Mouse (Mus musculus) MEL (cell line): ENCODE measurements around the gene Cyp2u1. TPM values are rescaled to one million over a fixed set of nuclear protein-coding genes. Genes with fewer than 3 reads are reported as not detected.

Source experiments
- DNase-seq: peaks from one replicate; pipeline ENCODE4 v3.0.0; 2011; ENCODE audit warnings: low read depth, low spot score
- H3K27ac ChIP-seq: 2 replicates; pipeline ENCODE4 v1.5.1; 2012; ENCODE audit warnings: low read depth, mild to moderate bottlenecking, control low read depth, low read length, moderate library complexity; ENCODE audit not compliant: control insufficient read depth
- H3K27me3 ChIP-seq, 2 experiments: fragments of 150-350 bp in 1 of 2; sonication (generic) in 1 of 2; 2 replicates each; pipeline ENCODE4 v1.6.1; 2012; ENCODE audit warnings: low read length in 2 of 2, mild to moderate bottlenecking in 2 of 2, improper control_type of control experiment in 1 of 2, moderate library complexity in 1 of 2; ENCODE audit not compliant: insufficient read depth in 2 of 2, control insufficient read depth in 1 of 2
- H3K36me3 ChIP-seq, 2 experiments: 2 replicates each; pipeline ENCODE4 v1.6.1; 2012 to 2014; ENCODE audit warnings: low read length in 2 of 2, improper control_type of control experiment in 1 of 2, inconsistent platforms in 1 of 2, mild to moderate bottlenecking in 1 of 2; ENCODE audit not compliant: insufficient read depth in 2 of 2, control insufficient read depth in 1 of 2
- H3K4me1 ChIP-seq, 2 experiments: fragments of 150-350 bp in 1 of 2; sonication (generic) in 1 of 2; 2 replicates each; pipeline ENCODE4 v1.6.1; 2012; ENCODE audit warnings: low read length in 2 of 2, improper control_type of control experiment in 1 of 2, mild to moderate bottlenecking in 1 of 2; ENCODE audit not compliant: insufficient read depth in 2 of 2, control insufficient read depth in 1 of 2
- H3K4me3 ChIP-seq, 2 experiments: fragments of 150-350 bp in 1 of 2; sonication (generic) in 1 of 2; 2 replicates each; pipeline ENCODE4 v1.5.1; 2012; ENCODE audit warnings: low read depth in 2 of 2, low read length in 2 of 2, mild to moderate bottlenecking in 2 of 2, moderate library complexity in 2 of 2, control low read depth in 1 of 2, improper control_type of control experiment in 1 of 2; ENCODE audit not compliant: control insufficient read depth in 1 of 2, insufficient read depth in 1 of 2
- H3K79me2 ChIP-seq: 2 replicates; pipeline ENCODE4 v1.6.1; 2012; ENCODE audit warnings: mild to moderate bottlenecking, low read length, moderate library complexity; ENCODE audit not compliant: control insufficient read depth, poor library complexity, insufficient read depth
- H3K9ac ChIP-seq: 2 replicates; pipeline ENCODE4 v1.6.1; 2012; ENCODE audit warnings: low read depth, mild to moderate bottlenecking, control low read depth, low read length, moderate library complexity; ENCODE audit not compliant: control insufficient read depth, poor library complexity, severe bottlenecking
- H3K9me3 ChIP-seq: fragments of 150-350 bp; sonication (generic); replicated peaks from 2 replicates; pipeline ENCODE4 v1.6.1; 2012; ENCODE audit warnings: mild to moderate bottlenecking, low read length, improper control_type of control experiment, moderate library complexity; ENCODE audit not compliant: insufficient read depth
- BHLHE40 ChIP-seq: IDR thresholded peaks from 2 replicates; pipeline ENCODE4 v1.6.1; 2012; ENCODE audit warnings: low read depth, mild to moderate bottlenecking, inconsistent platforms, low read length, improper control_type of control experiment, borderline replicate concordance
- CHD2 ChIP-seq: IDR thresholded peaks from 2 replicates; pipeline ENCODE4 v1.6.1; 2011; ENCODE audit warnings: low read length, improper control_type of control experiment
- CTCF ChIP-seq, 3 experiments: IDR thresholded peaks in 2 of 3; conservative IDR thresholded peaks in 1 of 3; 2 replicates each; pipeline ENCODE4 v1.5.1; 2011 to 2012; ENCODE audit warnings: low read length in 3 of 3, low read depth in 2 of 3, mild to moderate bottlenecking in 2 of 3, improper control_type of control experiment in 1 of 3, inconsistent platforms in 1 of 3, mixed read lengths in 1 of 3, moderate library complexity in 1 of 3; ENCODE audit not compliant: control insufficient read depth in 1 of 3, insufficient read depth in 1 of 3, poor library complexity in 1 of 3, severe bottlenecking in 1 of 3
- E2F4 ChIP-seq: IDR thresholded peaks from 2 replicates; pipeline ENCODE4 v1.6.1; 2011; ENCODE audit warnings: low read depth, low read length, improper control_type of control experiment, borderline replicate concordance
- ELF1 ChIP-seq: IDR thresholded peaks from 2 replicates; pipeline ENCODE4 v1.6.1; 2014; ENCODE audit warnings: low read depth, mild to moderate bottlenecking, inconsistent platforms, low read length, improper control_type of control experiment, moderate library complexity
- EP300 ChIP-seq, 2 experiments: IDR thresholded peaks; 2 replicates each; pipeline ENCODE4 v1.6.1; 2011; ENCODE audit warnings: improper control_type of control experiment in 2 of 2, low read length in 2 of 2, low read depth in 1 of 2, mild to moderate bottlenecking in 1 of 2
- ETS1 ChIP-seq: IDR thresholded peaks from 2 replicates; pipeline ENCODE4 v1.6.1; 2012; ENCODE audit warnings: low read depth, mild to moderate bottlenecking, inconsistent platforms, low read length, improper control_type of control experiment, moderate library complexity
- GATA1 ChIP-seq: IDR thresholded peaks from 2 replicates; pipeline ENCODE4 v1.6.1; 2011; ENCODE audit warnings: low read depth, low read length, improper control_type of control experiment
- HCFC1 ChIP-seq: IDR thresholded peaks from 2 replicates; pipeline ENCODE4 v1.6.1; 2012; ENCODE audit warnings: low read depth, mild to moderate bottlenecking, inconsistent platforms, low read length, improper control_type of control experiment, moderate library complexity
- JUND ChIP-seq: IDR thresholded peaks from 2 replicates; pipeline ENCODE4 v1.6.1; 2011; ENCODE audit warnings: low read depth, mild to moderate bottlenecking, improper control_type of control experiment, low read length
- KAT2A ChIP-seq: conservative IDR thresholded peaks from 2 replicates; pipeline ENCODE4 v1.6.1; 2012; ENCODE audit warnings: low read depth, low read length, improper control_type of control experiment, inconsistent platforms
- MAX ChIP-seq: IDR thresholded peaks from 2 replicates; pipeline ENCODE4 v1.6.1; 2011; ENCODE audit warnings: low read length, improper control_type of control experiment
- MAZ ChIP-seq: IDR thresholded peaks from 2 replicates; pipeline ENCODE4 v1.6.1; 2012; ENCODE audit warnings: low read depth, mild to moderate bottlenecking, inconsistent platforms, low read length, improper control_type of control experiment
- MEF2A ChIP-seq: IDR thresholded peaks from 2 replicates; pipeline ENCODE4 v1.6.1; 2014; ENCODE audit warnings: low read depth, mild to moderate bottlenecking, inconsistent platforms, low read length, improper control_type of control experiment; ENCODE audit not compliant: poor library complexity, insufficient replicate concordance, severe bottlenecking; ENCODE audit errors: extremely low read depth
- MXI1 ChIP-seq: IDR thresholded peaks from 2 replicates; pipeline ENCODE4 v1.6.1; 2011; ENCODE audit warnings: mild to moderate bottlenecking, low read depth, low read length, improper control_type of control experiment
- NELFE ChIP-seq: IDR thresholded peaks from 2 replicates; pipeline ENCODE4 v1.6.1; 2011; ENCODE audit warnings: low read depth, low read length, improper control_type of control experiment
- NRF1 ChIP-seq: IDR thresholded peaks from 2 replicates; pipeline ENCODE4 v1.6.1; 2014; ENCODE audit warnings: low read depth, mild to moderate bottlenecking, inconsistent platforms, low read length, improper control_type of control experiment, moderate library complexity; ENCODE audit not compliant: poor library complexity, insufficient read depth, severe bottlenecking
- POLR2A ChIP-seq, 2 experiments: IDR thresholded peaks; 2 replicates each; pipeline ENCODE4 v1.6.1; 2011 to 2012; ENCODE audit warnings: low read length in 2 of 2, mild to moderate bottlenecking in 2 of 2, control low read depth in 1 of 2, improper control_type of control experiment in 1 of 2, low read depth in 1 of 2, moderate library complexity in 1 of 2; ENCODE audit not compliant: control insufficient read depth in 1 of 2, insufficient read depth in 1 of 2, poor library complexity in 1 of 2
- POLR2AphosphoS2 ChIP-seq: IDR thresholded peaks from 2 replicates; pipeline ENCODE4 v1.6.1; 2011; ENCODE audit warnings: low read length, improper control_type of control experiment
- POLR2AphosphoS5 ChIP-seq: IDR thresholded peaks from 2 replicates; pipeline ENCODE4 v1.6.1; 2012; ENCODE audit warnings: low read depth, borderline replicate concordance, mild to moderate bottlenecking, inconsistent platforms, low read length, moderate library complexity, mixed read lengths
- RAD21 ChIP-seq: IDR thresholded peaks from 2 replicates; pipeline ENCODE4 v1.6.1; 2011; ENCODE audit warnings: mild to moderate bottlenecking, low read depth, low read length, improper control_type of control experiment
- TAL1 ChIP-seq: IDR thresholded peaks from 2 replicates; pipeline ENCODE4 v1.6.1; 2012; ENCODE audit warnings: mild to moderate bottlenecking, inconsistent platforms, low read length, moderate library complexity, mixed read lengths
- TCF12 ChIP-seq: IDR thresholded peaks from 2 replicates; pipeline ENCODE4 v1.6.1; 2014; ENCODE audit warnings: low read depth, mild to moderate bottlenecking, inconsistent platforms, low read length, improper control_type of control experiment, moderate library complexity
- USF1 ChIP-seq: IDR thresholded peaks from 2 replicates; pipeline ENCODE4 v1.6.1; 2014; ENCODE audit warnings: low read depth, mild to moderate bottlenecking, inconsistent platforms, low read length, improper control_type of control experiment, moderate library complexity
- ZC3H11A ChIP-seq: IDR thresholded peaks from 2 replicates; pipeline ENCODE4 v1.6.1; 2012; ENCODE audit warnings: low read depth, mild to moderate bottlenecking, inconsistent platforms, low read length, improper control_type of control experiment
- ZKSCAN1 ChIP-seq: IDR thresholded peaks from 2 replicates; pipeline ENCODE4 v1.6.1; 2012; ENCODE audit warnings: low read depth, mild to moderate bottlenecking, inconsistent platforms, low read length, improper control_type of control experiment, moderate library complexity
- ZMIZ1 ChIP-seq: IDR thresholded peaks from 2 replicates; pipeline ENCODE4 v1.6.1; 2012; ENCODE audit warnings: low read depth, mild to moderate bottlenecking, inconsistent platforms, low read length, improper control_type of control experiment, moderate library complexity
- ZNF384 ChIP-seq: IDR thresholded peaks from 2 replicates; pipeline ENCODE4 v1.6.1; 2012; ENCODE audit warnings: low read depth, mild to moderate bottlenecking, inconsistent platforms, low read length, improper control_type of control experiment
- polyA plus RNA-seq, 2 experiments: library from polyadenylated mRNA; stranded (reverse) in 1 of 2; unstranded in 1 of 2; fragments of >175 nt in 1 of 2; fragments of >200 nt in 1 of 2; gene quantifications; 2 replicates each; pipeline versions ENCODE4 v1.2.1 to v1.2.4; 2012; ENCODE audit warnings: low replicate concordance in 2 of 2, low read depth in 1 of 2; ENCODE audit not compliant: insufficient read length in 2 of 2, insufficient read depth in 1 of 2, missing spikeins in 1 of 2
- total RNA-seq: library from RNA; depleted of rRNA; stranded (reverse); fragments of 300-350 nt; gene quantifications from 2 replicates; pipeline ENCODE4 v1.2.3, GENCODE M21; 2012

The Cyp2u1 gene
- total and polyA plus RNA-seq, 3 experiments = 3.6 to 4.5 TPM; not detected in 1

DNA sequence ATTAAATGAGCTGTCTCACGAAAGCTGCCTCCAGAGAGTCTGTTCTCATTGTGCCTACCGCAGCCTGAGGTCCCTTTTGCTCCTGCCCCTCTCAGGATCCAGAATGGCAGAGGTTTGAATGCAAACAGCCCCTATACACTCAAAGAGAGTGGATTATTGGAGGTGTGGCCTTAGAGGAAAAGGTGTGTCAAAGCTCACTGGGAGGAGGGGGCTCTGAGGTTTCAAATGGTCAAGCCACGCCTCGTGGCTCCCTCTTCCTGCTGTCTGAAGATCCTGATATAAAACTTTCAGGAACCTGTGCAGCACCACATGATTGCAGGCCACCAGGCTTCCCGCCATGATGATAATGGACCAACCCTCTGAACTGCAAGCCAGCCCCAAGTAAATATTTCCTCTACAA, 55.2 kb downstream of the Cyp2u1 start:
- Histone ChIP-seq H3K79me2 (no peaks in the 10 kb centered on the region), H3K27ac (no peak overlapping the region), H3K4me1 (no peaks in the 10 kb centered on the region), H3K4me3 (no peak overlapping the region), H3K9ac (no peak overlapping the region), H3K9me3 (no peaks in the 10 kb centered on the region), H3K27me3 (no peaks in the 10 kb centered on the region), H3K36me3 (no peaks in the 10 kb centered on the region)
- TF ChIP-seq BHLHE40 (no peak), MEF2A (no peak), JUND (no peak), ZKSCAN1 (no peak), ETS1 (no peak), E2F4 (no peak), CTCF (IDR thresholded peaks at IDR 0.05 in 2 of 3, conservative IDR thresholded peaks at IDR 0.05 in 1 of 3; ENCODE audit: control insufficient read depth in 1 of 3, insufficient read depth in 1 of 3, low read depth in 2 of 3, low read length in 3 of 3, poor library complexity in 1 of 3, severe bottlenecking in 1 of 3) (no peak), ELF1 (no peak), NELFE (no peak), POLR2A (IDR thresholded peaks at IDR 0.05; ENCODE audit: control insufficient read depth in 1 of 2, insufficient read depth in 1 of 2, low read depth in 1 of 2, low read length in 2 of 2, poor library complexity in 1 of 2) (no peak), ZNF384 (no peak), TAL1 (no peak), ZC3H11A (no peak), POLR2AphosphoS5 (no peak), HCFC1 (no peak), RAD21 (no peak), MXI1 (no peak), USF1 (no peak), GATA1 (no peak), POLR2AphosphoS2 (no peak)
- no peak for DNase-seq

DNA sequence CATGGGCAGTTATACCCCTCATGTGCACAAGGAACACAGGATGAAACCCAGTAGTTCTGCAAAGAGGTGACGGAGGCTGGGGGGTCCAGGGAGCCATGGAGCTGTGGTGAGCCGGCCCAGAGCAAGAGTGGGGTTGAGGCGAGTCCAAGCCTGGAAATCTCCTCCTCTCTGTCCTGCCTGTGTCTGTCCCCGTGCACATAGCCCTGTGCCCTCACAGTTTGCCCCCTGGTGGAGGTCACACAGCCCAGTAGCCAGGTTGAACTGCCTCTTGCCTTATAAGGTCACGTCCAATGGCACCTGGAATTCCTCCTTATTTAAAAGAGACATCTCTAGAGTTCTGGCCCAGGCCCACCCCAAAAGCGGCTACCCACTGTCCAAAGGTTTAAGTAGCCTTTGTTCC, 55.6 kb downstream of the Cyp2u1 start:
- DNase-seq = no peak
- TF ChIP-seq NELFE = no peak
- no peak for TF ChIP-seq CTCF (IDR thresholded peaks at IDR 0.05 in 2 of 3, conservative IDR thresholded peaks at IDR 0.05 in 1 of 3; ENCODE audit: control insufficient read depth in 1 of 3, insufficient read depth in 1 of 3, low read depth in 2 of 3, low read length in 3 of 3, poor library complexity in 1 of 3, severe bottlenecking in 1 of 3)
- no peak for TF ChIP-seq USF1
- TF ChIP-seq JUND = no peak
- TF ChIP-seq GATA1 = no peak
- TF ChIP-seq ZNF384 = no peak
- TF ChIP-seq E2F4 = no peak
- no peak for TF ChIP-seq ETS1
- no peak for TF ChIP-seq KAT2A
- no peak for TF ChIP-seq EP300 (IDR thresholded peaks at IDR 0.05; ENCODE audit: low read depth in 1 of 2, low read length in 2 of 2)
- TF ChIP-seq NRF1 = no peak
- no peak for TF ChIP-seq MAZ
- no peak for TF ChIP-seq POLR2AphosphoS5
- TF ChIP-seq ZC3H11A = no peak
- no peak for TF ChIP-seq TCF12
- TF ChIP-seq CHD2 = no peak
- no peak for TF ChIP-seq TAL1
- no peak for TF ChIP-seq MAX
- no peak for TF ChIP-seq POLR2A (IDR thresholded peaks at IDR 0.05; ENCODE audit: control insufficient read depth in 1 of 2, insufficient read depth in 1 of 2, low read depth in 1 of 2, low read length in 2 of 2, poor library complexity in 1 of 2)
- no peak for TF ChIP-seq ZMIZ1

More for the DNA sequence above, 55.6 kb downstream of the Cyp2u1 start:
- Histone ChIP-seq H3K9ac (no peak overlapping the region), H3K9me3 (no peaks in the 10 kb centered on the region), H3K27me3 (no peaks in the 10 kb centered on the region), H3K36me3 (no peaks in the 10 kb centered on the region), H3K4me1 (no peaks in the 10 kb centered on the region), H3K4me3 (no peak overlapping the region), H3K27ac (no peak overlapping the region), H3K79me2 (no peaks in the 10 kb centered on the region)
